Mouse (Mus musculus): ENCODE results near the gene Bub3.

The Bub3 gene

DNA sequence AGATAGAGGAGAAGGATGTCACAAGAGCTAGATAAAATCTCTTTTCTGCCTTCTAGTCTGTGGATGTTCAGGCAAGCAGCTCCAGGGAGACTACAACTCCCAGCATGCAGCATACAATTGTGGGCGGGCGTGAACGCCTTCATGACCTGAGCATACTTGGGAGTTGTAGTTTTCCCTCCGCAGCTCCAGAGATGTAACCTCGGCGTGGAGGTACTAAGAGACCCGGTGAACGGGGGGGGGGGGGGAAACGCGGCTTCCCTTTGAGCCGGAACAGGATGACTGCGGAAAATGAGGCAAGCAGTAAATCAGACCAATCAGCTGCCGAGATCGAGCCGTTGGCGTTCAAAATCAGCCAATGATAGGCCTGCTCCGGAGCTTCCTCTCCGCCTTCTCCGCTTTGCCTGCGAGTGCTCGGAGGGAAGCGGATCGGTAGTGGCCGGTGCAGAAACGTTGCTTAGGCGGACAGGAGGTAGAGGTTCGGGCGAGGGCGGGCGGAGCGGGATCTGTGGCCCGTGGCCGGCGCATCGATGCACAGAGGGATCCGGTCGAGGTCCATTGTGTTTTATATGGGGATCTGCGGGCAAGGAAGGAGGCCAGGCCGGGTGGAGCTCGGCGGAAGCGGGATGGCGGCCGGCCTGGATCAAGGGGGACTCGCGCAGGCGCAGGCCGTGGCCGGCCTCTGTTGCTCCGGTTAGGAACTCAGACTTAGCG lies at the start of gene Bub3:
Gene Bub3 (plus strand): TSS at position 237 of the 711 bp plus-strand sequence.
- peaks cover 60% of the 10 kb centered on the region for H3K4me1 ChIP-seq (replicated peaks; ENCODE audit: low read depth, low read length)
- no peak for TF ChIP-seq CTCF (conservative IDR thresholded peaks at IDR 0.05; ENCODE audit: low read length)
- TF ChIP-seq POU5F1 (IDR thresholded peaks at IDR 0.05; ENCODE audit: borderline replicate concordance, low read length) = no peak
- TF ChIP-seq NANOG (IDR thresholded peaks at IDR 0.05; ENCODE audit: borderline replicate concordance, low read length) = no peak
- H3K4me3 ChIP-seq (replicated peaks; ENCODE audit: low read length) = peak within 1 kb of the TSS; percentile 92
- H3K9me3 ChIP-seq (ENCODE audit: low read length) = no peaks in the 10 kb centered on the region
- H3K27me3 ChIP-seq (ENCODE audit: insufficient read depth, low read length) = peaks cover 34% of the 10 kb centered on the region
- peaks cover 41% of the 10 kb centered on the region for H3K36me3 ChIP-seq (ENCODE audit: insufficient read depth, low read length)

DNA sequence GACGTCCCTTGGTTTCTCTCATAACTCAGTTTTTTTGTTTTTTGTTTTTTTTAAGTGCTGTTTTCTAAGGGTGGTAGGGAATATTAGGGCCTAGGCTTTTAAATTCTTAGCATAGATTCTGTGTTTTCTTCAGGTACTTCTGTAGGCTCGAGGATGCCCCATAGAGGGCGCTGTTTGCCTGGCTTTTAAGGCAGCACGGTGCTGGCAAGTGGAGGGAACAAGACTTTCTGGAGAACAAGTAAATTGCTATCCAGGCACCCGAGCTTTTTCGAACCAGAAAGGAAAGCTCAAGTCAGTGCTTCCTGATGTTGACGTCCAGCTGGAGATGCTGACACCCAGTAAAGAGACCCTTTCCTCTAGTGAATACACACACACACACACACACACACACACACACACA lies 20.0 kb upstream of the Bub3 start:
- no peak for TF ChIP-seq POU5F1 (IDR thresholded peaks at IDR 0.05; ENCODE audit: borderline replicate concordance, low read length)
- TF ChIP-seq CTCF (conservative IDR thresholded peaks at IDR 0.05; ENCODE audit: low read length) = peak; percentile 89
- TF ChIP-seq NANOG (IDR thresholded peaks at IDR 0.05; ENCODE audit: borderline replicate concordance, low read length) = no peak
- H3K4me3 ChIP-seq (replicated peaks; ENCODE audit: low read length) = no peak overlapping the region
- no peaks in the 10 kb centered on the region for H3K36me3 ChIP-seq (ENCODE audit: insufficient read depth, low read length)
- peaks cover 26% of the 10 kb centered on the region for H3K4me1 ChIP-seq (replicated peaks; ENCODE audit: low read depth, low read length)
- no peaks in the 10 kb centered on the region for H3K9me3 ChIP-seq (ENCODE audit: low read length)
- peaks cover 80% of the 10 kb centered on the region for H3K27me3 ChIP-seq (ENCODE audit: insufficient read depth, low read length)

DNA sequence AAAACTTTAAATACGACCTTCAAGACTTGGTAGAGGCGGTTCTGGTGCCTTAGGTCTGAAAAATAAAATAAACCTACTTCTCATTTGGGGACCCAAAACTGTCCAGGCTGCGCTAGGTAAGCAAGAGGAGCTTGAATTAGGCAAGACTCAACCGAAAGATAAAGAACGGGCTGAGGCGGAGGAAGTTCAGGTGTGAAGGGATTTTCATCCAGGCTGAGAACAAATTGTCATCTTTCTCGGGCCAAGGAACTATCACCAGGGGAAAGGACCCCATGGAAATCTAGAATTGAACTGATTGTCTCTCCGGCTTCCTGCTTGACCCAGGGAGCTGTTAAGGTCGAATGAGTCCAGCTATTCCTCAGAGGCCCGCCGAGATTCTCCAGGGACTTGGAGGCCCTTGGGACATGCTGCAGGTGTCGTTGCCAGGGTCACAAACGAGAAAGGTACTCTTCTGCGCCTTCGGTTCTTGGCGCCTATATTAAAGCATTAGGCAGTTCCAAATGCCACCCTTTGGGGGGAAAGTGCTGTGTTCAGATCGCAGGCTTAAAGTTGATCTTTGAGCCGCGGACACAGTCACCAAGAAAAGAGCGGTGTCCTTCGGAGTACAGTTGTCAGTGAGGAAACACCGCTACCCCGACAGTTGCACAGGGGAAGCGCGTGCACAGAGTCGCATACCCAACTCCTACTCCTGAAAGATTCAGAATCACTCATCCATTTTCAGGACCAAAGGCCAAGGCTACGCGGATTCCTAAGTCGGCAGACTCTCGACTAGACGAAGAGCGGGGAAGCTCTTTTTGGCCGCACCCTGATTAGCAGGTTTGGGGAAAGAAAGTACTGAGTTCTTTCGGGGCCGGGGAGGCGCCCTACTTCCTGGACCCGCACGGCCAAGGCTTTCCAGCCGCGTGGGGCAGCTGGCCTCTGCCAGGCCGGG lies 18.6 kb upstream of the Bub3 start:
- peaks cover 89% of the 10 kb centered on the region for H3K27me3 ChIP-seq (ENCODE audit: insufficient read depth, low read length)
- no peaks in the 10 kb centered on the region for H3K36me3 ChIP-seq (ENCODE audit: insufficient read depth, low read length)
- TF ChIP-seq NANOG (IDR thresholded peaks at IDR 0.05; ENCODE audit: borderline replicate concordance, low read length) (no peak), POU5F1 (IDR thresholded peaks at IDR 0.05; ENCODE audit: borderline replicate concordance, low read length) (no peak), CTCF (conservative IDR thresholded peaks at IDR 0.05; ENCODE audit: low read length) (no peak)
- H3K4me1 ChIP-seq (replicated peaks; ENCODE audit: low read depth, low read length) = peaks cover 30% of the 10 kb centered on the region
- peak overlapping the region; percentile 81 for H3K4me3 ChIP-seq (replicated peaks; ENCODE audit: low read length)
- no peaks in the 10 kb centered on the region for H3K9me3 ChIP-seq (ENCODE audit: low read length)

DNA sequence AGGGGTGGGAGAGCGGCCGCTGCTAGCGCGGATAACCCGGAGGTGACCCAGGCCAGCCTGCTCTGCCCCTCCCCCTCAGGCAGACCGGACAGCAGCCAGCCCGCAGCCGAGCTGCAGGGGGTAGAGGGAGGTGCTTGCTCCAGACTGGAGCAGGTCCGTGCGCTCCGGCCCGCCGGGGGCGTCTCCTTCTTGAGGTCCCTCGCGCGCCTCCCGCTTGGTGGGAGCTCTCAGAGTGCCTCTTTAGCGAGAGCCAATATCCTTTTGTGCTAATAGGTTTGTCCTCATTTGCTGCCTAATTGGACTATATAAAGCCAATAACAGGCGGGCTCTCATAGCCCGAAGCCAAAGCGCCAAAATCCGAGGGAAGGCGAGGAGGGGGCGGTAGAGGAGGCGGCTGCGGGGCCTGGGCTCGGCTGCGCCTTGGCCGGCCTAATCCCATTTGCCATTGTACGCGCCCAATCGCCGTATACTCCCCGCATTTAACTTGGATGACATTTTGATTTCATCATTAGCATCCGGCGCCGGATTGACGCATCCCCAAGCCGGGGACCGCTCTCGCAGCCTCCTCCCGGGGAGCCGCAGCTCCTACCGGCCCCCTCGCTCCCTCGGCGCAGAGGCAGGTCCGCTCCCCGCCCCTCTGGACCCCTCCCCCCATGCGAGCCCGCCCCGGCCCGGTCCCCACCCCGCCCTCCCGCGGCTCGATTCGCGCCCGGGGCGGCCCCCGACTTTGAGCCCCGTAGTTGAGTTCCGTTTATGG lies 17.7 kb upstream of the Bub3 start, which contains the start of gene Hmx3:
Gene Hmx3 (plus strand): TSS at position 753 of the 757 bp plus-strand sequence.
- no peaks in the 10 kb centered on the region for H3K9me3 ChIP-seq (ENCODE audit: low read length)
- TF ChIP-seq NANOG (IDR thresholded peaks at IDR 0.05; ENCODE audit: borderline replicate concordance, low read length) (no peak), CTCF (conservative IDR thresholded peaks at IDR 0.05; ENCODE audit: low read length) (no peak), POU5F1 (IDR thresholded peaks at IDR 0.05; ENCODE audit: borderline replicate concordance, low read length) (no peak)
- H3K4me3 ChIP-seq (replicated peaks; ENCODE audit: low read length) = peak within 1 kb of the TSS; percentile 81
- H3K4me1 ChIP-seq (replicated peaks; ENCODE audit: low read depth, low read length) = peaks cover 30% of the 10 kb centered on the region
- H3K27me3 ChIP-seq (ENCODE audit: insufficient read depth, low read length) = peaks cover 90% of the 10 kb centered on the region
- H3K36me3 ChIP-seq (ENCODE audit: insufficient read depth, low read length) = no peaks in the 10 kb centered on the region

DNA sequence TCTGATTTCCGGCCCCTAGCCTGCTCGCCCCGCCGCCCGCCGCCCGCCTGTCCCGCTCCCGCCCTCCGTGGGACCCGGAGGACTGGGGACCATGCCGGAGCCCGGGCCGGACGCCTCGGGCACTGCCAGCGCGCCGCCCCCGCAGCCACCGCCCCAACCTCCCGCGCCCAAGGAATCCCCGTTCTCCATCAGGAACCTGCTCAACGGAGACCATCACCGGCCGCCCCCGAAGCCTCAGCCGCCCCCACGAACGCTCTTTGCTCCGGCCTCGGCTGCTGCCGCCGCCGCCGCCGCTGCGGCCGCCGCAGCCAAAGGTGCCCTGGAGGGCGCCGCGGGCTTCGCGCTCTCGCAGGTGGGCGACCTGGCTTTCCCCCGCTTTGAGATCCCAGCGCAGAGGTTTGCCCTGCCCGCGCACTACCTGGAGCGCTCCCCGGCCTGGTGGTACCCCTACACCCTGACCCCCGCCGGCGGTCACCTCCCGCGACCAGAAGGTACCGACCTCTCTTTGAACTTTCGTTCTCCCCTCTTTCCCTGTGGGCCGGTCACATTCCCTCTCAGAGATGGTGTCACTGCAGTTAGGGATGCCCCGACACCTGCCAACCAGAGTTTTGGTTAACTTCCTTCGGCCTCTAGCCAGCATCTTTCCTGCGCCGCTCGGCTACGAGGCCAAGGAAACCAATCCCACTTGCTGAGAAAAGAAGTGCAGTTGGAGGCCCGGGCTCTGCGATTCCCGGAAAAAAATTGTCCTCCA lies 17.0 kb upstream of the Bub3 start:
- H3K27me3 ChIP-seq (ENCODE audit: insufficient read depth, low read length) = peaks cover 91% of the 10 kb centered on the region
- H3K4me1 ChIP-seq (replicated peaks; ENCODE audit: low read depth, low read length) = peaks cover 30% of the 10 kb centered on the region
- H3K36me3 ChIP-seq (ENCODE audit: insufficient read depth, low read length) = no peaks in the 10 kb centered on the region
- no peaks in the 10 kb centered on the region for H3K9me3 ChIP-seq (ENCODE audit: low read length)
- peak overlapping the region; percentile 81 for H3K4me3 ChIP-seq (replicated peaks; ENCODE audit: low read length)
- TF ChIP-seq NANOG (IDR thresholded peaks at IDR 0.05; ENCODE audit: borderline replicate concordance, low read length) = no peak
- TF ChIP-seq CTCF (conservative IDR thresholded peaks at IDR 0.05; ENCODE audit: low read length) = no peak
- TF ChIP-seq POU5F1 (IDR thresholded peaks at IDR 0.05; ENCODE audit: borderline replicate concordance, low read length) = no peak

DNA sequence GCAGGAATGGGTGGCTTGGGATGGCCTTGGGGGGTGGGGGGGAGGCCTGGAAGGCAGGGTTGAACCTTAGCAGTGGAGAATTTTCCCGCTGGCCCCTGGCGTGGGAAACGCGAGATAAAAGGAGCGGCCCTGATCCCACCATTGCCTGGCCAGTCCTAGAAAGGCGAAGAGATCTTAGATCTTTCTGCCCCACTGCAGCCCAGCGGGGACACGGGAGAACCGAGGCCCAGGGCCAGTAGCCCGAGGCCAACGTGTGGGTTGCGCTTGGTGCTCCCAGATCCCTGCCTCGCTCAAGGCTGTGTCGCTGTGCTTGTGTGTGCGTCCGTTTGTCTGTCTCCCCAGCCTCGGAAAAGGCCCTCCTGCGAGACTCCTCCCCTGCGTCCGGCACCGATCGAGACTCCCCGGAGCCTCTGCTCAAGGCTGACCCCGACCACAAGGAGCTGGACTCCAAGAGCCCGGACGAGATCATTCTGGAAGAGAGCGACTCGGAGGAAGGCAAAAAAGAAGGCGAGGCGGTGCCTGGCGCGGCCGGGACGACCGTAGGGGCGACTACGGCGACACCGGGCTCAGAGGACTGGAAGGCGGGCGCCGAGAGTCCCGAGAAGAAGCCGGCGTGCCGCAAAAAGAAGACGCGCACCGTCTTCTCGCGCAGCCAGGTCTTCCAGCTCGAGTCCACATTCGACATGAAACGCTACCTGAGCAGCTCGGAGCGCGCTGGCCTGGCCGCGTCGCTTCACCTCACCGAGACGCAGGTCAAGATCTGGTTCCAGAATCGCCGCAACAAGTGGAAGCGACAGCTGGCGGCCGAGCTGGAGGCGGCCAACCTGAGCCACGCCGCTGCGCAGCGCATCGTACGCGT lies 16.2 kb upstream of the Bub3 start:
- no peaks in the 10 kb centered on the region for H3K9me3 ChIP-seq (ENCODE audit: low read length)
- peak overlapping the region; percentile 81 for H3K4me3 ChIP-seq (replicated peaks; ENCODE audit: low read length)
- TF ChIP-seq CTCF (conservative IDR thresholded peaks at IDR 0.05; ENCODE audit: low read length) = no peak
- TF ChIP-seq POU5F1 (IDR thresholded peaks at IDR 0.05; ENCODE audit: borderline replicate concordance, low read length) = no peak
- no peak for TF ChIP-seq NANOG (IDR thresholded peaks at IDR 0.05; ENCODE audit: borderline replicate concordance, low read length)
- no peaks in the 10 kb centered on the region for H3K36me3 ChIP-seq (ENCODE audit: insufficient read depth, low read length)
- H3K27me3 ChIP-seq (ENCODE audit: insufficient read depth, low read length) = peaks cover 92% of the 10 kb centered on the region
- peaks cover 30% of the 10 kb centered on the region for H3K4me1 ChIP-seq (replicated peaks; ENCODE audit: low read depth, low read length)

DNA sequence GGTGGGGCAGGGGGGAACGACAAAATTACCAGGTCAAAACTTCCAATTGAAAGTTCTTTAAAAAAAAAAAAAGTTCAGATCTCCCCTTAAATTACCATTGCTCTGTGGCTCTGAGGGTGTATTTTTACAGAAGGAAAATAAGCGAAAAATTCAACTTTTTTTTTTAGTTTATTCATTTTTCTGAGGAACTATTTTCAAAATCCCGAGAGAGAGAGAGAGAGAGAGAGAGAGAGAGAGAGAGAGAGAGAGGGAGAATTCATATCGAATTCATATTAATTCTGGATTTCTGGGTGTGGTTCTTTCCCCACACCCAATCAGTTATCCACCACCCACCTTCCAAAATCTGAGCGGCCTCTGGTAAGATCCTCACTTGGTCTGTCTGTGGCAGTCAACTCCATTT lies 15.2 kb upstream of the Bub3 start:
- TF ChIP-seq POU5F1 (IDR thresholded peaks at IDR 0.05; ENCODE audit: borderline replicate concordance, low read length) = no peak
- no peak for TF ChIP-seq CTCF (conservative IDR thresholded peaks at IDR 0.05; ENCODE audit: low read length)
- no peak for TF ChIP-seq NANOG (IDR thresholded peaks at IDR 0.05; ENCODE audit: borderline replicate concordance, low read length)
- Histone ChIP-seq H3K36me3 (ENCODE audit: insufficient read depth, low read length) (no peaks in the 10 kb centered on the region), H3K4me3 (replicated peaks; ENCODE audit: low read length) (no peak overlapping the region), H3K9me3 (ENCODE audit: low read length) (no peaks in the 10 kb centered on the region), H3K27me3 (ENCODE audit: insufficient read depth, low read length) (peaks cover 95% of the 10 kb centered on the region), H3K4me1 (replicated peaks; ENCODE audit: low read depth, low read length) (peaks cover 37% of the 10 kb centered on the region)

Data from E14TG2a.4 (cell line).